Mouse (Mus musculus): ENCODE results near the gene Serpine2.

Gene Serpine2

GRCm38 (mm10) chr1:79756417-79756816 is 104.6 kb downstream of the Serpine2 start:
- no peak for DNase-seq

GRCm38 (mm10) chr1:79755376-79755775 is 105.6 kb downstream of the Serpine2 start:
- DNase-seq: no peak

GRCm38 (mm10) chr1:79754936-79755335 is 106.0 kb downstream of the Serpine2 start:
- no peak for DNase-seq

GRCm38 (mm10) chr1:79753456-79753855 is 107.5 kb downstream of the Serpine2 start:
- DNase-seq: no peak

- no peak for DNase-seq
These were observed 108.2 kb downstream of the Serpine2 start for GRCm38 (mm10) chr1:79752714-79753340.

GRCm38 (mm10) chr1:79752015-79752695 is 108.8 kb downstream of the Serpine2 start:
- no peak for DNase-seq

- DNase-seq: peak; percentile 61
These were observed 109.8 kb downstream of the Serpine2 start for GRCm38 (mm10) chr1:79751186-79751585.

- DNase-seq: peak; percentile 88
These were observed 114.9 kb downstream of the Serpine2 start for GRCm38 (mm10) chr1:79746056-79746455.
